Mouse (Mus musculus) testis, adult 2 months (tissue): ENCODE data around the gene B3glct.

Experiments used
- CTCF ChIP-seq: fragments of 200-500 bp; IDR thresholded peaks from 2 replicates; pipeline ENCODE4 v1.5.1; 2012; ENCODE audit warnings: low read depth, mild to moderate bottlenecking, inconsistent platforms, low read length, moderate library complexity; ENCODE audit not compliant: control insufficient read depth, insufficient read depth, insufficient replicate concordance
- POLR2A ChIP-seq: fragments of 200-500 bp; IDR thresholded peaks from 2 replicates; pipeline ENCODE4 v1.6.1; 2012; ENCODE audit warnings: low read depth, mild to moderate bottlenecking, inconsistent platforms, low read length, moderate library complexity; ENCODE audit not compliant: control insufficient read depth

- TF ChIP-seq POLR2A: no peak
- TF ChIP-seq CTCF: no peak
These were observed 35.1 kb upstream of the B3glct start for GRCm38 (mm10) chr5:149642783-149643509.
